Mouse (Mus musculus) liver (tissue): ENCODE measurements at regions not wholly inside any gene's neighbourhood (a gene's known extent, or its start where the extent isn't known, plus 50 kb on each side); places are given as distances from the start of the nearest gene placed in this dataset.
A peak's percentile ranks its signal among the peaks of the same experiment; 100 is the strongest.
"Not testable (repeated sequence)": the region's sequence is repeated elsewhere in the genome, so short reads cannot be mapped to it uniquely, and the experiment has no call there.

ENCODE experiments used
- DNase-seq: peaks from one replicate; pipeline ENCODE4 v3.0.0-alpha.2; 2020; ENCODE audit warnings: mixed read lengths

DNA sequence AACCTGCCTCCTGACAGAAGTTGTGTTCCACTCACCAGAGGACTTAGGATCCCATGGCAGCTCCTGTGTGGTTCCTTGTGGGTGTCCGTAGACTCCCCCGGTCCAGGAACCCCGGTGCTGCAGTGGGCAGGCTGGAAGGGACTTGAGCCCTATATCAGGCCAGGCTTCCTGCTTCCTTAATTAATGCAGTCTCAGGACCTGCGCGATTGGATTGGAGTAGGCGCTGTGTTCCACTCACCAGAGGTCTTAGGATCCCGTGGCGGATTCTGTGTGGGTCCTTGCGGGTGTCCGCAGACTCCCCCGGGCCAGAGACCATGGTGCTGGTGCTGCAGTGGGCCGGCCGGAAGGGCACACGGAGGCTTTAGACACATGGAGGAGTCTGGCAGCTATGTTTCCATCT, 288.7 kb downstream of the Fut8 start:
- not testable (repeated sequence) for DNase-seq

- no peak for DNase-seq
Measured at GRCm38 (mm10) chr12:77527499-77527898, 289.6 kb downstream of the Fut8 start.

GRCm38 (mm10) chr12:77527953-77528865, 290.3 kb downstream of the Fut8 start:
- no peak for DNase-seq

DNA sequence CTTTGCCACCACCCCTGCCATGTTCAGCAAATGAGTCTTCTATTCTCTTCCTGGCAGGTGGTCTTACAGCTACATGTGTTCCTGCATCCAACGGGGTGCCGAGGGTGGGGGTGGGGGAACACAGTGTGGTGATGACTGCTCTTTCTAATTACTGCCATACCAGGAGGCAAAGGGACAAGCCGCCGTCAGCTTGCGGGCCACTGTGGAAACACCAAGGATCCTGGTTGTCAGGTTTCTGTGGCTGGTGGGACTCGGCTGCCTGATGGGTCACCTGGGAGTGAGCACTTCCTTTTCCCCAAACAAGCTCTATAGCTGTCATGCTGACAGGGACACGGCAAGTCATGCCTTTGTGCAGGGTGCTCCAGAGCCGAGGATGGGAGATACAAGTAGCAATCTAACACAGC, 290.9 kb downstream of the Fut8 start:
- DNase-seq: no peak

GRCm38 (mm10) chr12:77529414-77529813, 291.5 kb downstream of the Fut8 start:
- DNase-seq: no peak

DNA sequence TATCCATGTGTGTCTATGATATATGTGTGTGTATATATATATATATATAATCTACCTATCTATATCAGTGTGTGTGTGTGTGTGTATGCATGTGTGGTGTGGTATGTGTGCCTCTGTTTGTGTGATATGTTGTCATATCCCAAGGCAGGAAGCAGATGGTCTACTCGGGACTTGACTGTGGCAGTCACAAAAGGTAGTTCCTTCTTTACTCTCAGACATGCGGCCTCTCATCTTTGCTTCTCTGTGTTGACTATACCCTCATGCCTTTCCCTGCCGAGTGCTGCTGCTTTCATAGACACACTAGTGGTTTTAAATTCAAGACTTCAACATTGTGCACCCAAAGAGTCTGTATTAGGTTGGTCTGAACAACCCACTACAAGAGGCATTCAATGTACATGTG, 292.0 kb downstream of the Fut8 start:
- no peak for DNase-seq

- peak; percentile 39 for DNase-seq
Measured at GRCm38 (mm10) chr12:77531294-77531693, 293.4 kb downstream of the Fut8 start.

DNA sequence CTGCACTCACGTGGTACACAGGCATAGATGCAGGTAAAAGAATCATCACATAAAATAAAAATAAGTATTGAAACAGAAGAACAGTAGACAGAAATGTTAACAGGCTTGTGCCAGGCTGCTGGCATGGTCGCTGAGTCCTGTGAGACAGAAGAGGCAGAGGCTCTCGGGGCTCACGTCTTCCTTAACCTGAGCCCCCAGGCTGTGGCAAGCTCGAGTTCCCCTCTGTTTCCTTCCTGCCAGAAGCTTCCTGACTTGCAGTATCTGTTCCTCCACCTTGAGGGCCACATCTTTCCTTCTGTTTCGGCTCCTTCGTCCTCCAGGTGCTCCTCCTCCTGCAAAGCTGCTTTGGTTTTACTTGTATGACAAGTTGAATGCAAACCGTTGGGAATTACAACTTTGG, 294.6 kb downstream of the Fut8 start:
- no peak for DNase-seq

- no peak for DNase-seq
Measured at GRCm38 (mm10) chr12:77533606-77534005, 295.7 kb downstream of the Fut8 start.

DNA sequence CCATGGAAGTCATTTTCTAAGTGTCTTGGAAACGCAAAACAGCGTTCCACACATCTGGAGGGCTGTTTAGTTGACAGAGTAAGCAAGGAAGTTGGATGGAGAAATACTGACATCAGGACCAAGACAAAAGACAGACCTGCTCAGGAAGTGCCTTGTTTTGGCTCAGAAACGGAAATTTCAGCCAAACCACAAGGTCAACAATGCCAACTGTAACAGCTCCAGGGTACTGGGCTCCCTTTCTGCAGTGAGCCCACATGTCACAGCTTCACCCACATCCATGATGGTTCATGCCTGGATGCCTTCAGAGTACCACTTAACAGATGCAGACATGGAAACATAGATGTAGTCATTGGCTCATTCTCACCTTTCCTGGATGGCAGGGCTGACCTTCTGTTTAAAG, 296.2 kb downstream of the Fut8 start:
- DNase-seq: no peak

GRCm38 (mm10) chr12:77535147-77535546, 297.2 kb downstream of the Fut8 start:
- DNase-seq: no peak

- no peak for DNase-seq
Measured at GRCm38 (mm10) chr12:77537139-77537848, 299.4 kb downstream of the Fut8 start.

DNA sequence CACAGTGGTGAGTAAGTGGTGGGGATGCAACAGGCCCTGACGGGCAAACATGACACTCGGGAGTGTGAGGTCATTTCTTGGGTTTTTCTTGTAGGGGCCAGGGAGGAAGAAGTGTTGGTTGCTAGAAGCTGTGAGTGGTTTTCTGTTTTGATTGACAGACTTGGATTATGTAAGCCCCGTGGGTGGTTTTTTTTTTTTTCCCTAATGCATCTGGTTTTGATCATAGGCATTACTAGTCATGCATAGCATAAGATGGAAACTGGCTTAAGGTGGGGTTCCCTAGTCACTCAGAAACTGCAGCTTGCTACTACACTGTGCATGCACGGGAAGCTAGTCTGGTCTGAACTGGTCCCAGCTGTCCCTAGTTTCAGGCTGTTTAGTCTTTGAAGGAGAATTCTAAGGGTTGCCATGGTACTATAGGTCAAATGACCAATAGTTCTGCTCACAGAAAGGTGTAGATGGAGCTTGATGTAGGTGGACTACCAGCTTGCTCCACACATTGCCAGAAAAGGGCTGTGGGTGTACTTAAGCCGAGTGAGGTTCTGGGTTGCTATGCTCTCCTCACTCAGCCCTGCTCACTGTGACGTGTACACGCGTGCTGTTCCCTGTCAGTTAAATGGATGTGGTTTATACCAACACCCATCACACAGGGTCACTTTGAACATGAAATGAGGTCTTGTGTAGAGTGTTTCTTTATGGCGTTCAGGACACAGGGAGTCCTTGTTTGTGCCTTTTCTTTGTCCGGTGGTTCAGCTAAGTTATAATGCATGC, 301.9 kb downstream of the Fut8 start:
- DNase-seq: no peak

- DNase-seq: no peak
Measured at GRCm38 (mm10) chr12:77541051-77541765, 303.3 kb downstream of the Fut8 start.

DNA sequence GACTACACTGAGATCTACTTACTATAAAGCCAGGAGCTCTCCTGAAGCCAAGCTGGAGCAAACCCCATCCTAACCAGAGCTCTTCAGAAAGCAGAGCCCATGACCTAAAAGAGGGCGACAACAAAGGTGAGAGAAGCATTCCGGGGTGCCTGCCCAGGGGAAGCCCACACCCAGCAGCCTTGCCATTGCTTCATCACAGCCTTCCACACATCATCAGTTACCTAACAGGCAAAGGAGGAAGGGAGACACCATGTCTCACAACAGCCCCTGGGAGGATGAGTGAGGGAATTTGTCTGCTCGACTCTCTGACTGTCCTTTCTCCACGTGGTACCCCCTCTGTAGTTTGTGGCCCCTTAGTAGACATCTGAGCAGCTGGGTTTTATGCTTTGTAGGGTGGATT, 303.9 kb downstream of the Fut8 start:
- no peak for DNase-seq

DNA sequence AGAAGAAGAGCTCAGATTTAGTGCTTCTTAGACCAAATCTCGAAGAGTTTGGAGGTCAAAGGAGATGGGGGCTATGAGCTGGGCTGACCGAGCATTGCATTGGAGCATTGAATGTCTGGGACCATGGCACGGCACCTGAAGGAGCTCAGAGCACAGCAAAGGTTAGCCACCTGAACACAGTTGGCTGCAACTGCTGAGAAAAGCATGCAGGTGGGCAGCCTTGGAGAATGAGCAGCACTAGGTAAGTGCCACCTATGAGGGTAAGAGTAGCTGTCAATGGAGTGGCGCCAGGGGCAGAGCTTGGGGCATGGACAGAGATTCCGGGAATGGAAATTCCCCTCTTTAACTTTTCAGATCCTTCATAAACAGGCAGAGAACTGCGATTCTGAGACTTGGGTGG, 305.7 kb downstream of the Fut8 start:
- no peak for DNase-seq

- no peak for DNase-seq
Measured at GRCm38 (mm10) chr12:77546165-77546564, 308.2 kb downstream of the Fut8 start.

DNA sequence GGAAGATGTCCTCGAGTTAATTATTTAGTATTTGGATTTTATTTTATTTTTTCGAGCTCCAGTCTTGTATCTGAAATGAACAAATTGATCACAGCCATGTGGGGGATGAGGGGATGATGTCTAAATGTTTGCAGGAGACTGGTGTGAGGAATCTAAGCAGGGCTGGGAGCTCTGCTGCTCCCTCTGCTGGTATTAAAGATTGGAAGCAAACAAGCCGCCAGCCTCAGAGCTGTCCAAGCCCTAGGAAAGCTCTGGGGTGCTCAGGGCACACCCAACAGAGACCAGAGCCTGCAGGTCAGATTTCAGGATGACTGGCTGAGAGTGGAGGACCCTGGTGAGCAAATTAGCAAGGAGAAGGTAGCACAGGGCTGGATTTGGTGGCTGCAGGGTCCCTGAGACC, 330.4 kb downstream of the Fut8 start:
- DNase-seq: peak; percentile 23

- no peak for DNase-seq
Measured at GRCm38 (mm10) chr12:77570501-77570900, 332.6 kb downstream of the Fut8 start.

DNA sequence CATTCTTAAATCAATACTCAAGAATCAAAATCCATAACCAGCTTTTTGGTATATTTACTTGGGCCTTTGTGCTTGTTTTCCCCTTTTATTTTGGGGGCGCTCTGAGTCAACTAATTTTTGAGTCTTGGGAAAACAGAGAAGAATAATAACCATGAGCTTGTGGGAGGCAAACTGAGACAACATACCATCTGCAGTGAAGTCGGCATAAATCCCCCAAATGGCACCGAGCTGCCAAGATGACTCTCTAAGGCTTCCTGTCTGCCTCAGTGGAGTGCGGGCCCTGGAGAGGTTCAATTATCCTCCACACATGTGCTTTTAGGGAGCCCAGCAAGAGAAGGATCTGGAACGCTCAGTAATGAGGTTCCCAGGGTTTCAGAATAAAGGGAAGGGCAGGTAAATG, 333.1 kb downstream of the Fut8 start:
- no peak for DNase-seq

GRCm38 (mm10) chr12:77575046-77575445, 337.1 kb downstream of the Fut8 start:
- DNase-seq: peak; percentile 10

GRCm38 (mm10) chr12:77588297-77588696, 350.4 kb downstream of the Fut8 start:
- DNase-seq: no peak

- no peak for DNase-seq
Measured at GRCm38 (mm10) chr12:77589416-77589815, 351.5 kb downstream of the Fut8 start.
